Mouse (Mus musculus) lung, postnatal 10 days (tissue): ENCODE measurements at regions not wholly inside any gene's neighbourhood (a gene's known extent, or its start where the extent isn't known, plus 50 kb on each side); places are given as distances from the start of the nearest gene placed in this dataset.
A peak's percentile ranks its signal among the peaks of the same experiment; 100 is the strongest.

Experiments
- DNase-seq: peaks from one replicate; pipeline ENCODE4 v3.0.0; 2021

DNA sequence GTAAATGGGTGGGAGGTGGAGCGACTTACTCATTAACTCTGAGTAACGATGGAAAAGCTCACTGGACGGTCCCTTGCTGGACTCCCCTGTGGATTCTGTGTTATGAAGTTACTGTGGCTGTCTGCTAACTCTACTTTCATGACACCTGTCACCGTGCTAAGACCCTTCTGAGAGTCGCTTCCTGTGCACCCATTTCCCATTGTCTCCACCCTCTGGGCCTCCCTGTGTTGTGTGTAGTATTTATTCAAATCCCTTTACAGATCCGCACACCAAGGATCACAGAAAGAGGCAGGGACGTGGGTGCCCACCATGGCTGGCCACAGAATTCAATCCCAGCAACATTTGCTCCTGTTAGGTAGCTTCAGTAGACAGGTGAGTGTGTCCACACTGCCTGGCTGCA lies 357.1 kb upstream of the 3110018I06Rik start:
- no peak for DNase-seq

DNA sequence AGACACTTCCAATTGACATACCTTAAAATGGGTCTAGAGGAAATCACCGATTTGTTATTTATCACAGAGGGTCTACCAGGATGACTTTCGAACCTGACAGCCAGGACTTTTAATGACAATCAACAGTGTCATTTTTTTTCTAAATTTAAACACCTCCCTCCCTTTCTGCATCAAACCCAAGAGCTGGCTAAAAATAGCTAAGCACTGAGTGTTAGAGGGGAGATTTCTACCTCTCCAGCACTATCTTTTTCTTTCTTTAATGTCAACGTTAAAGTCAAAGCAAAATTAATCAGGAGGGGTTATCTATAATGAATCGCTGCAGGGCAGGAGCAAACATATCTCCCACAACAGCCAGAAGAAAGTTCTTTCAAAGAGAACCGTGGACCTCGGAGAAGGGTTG lies 356.6 kb upstream of the 3110018I06Rik start:
- no peak for DNase-seq

DNA sequence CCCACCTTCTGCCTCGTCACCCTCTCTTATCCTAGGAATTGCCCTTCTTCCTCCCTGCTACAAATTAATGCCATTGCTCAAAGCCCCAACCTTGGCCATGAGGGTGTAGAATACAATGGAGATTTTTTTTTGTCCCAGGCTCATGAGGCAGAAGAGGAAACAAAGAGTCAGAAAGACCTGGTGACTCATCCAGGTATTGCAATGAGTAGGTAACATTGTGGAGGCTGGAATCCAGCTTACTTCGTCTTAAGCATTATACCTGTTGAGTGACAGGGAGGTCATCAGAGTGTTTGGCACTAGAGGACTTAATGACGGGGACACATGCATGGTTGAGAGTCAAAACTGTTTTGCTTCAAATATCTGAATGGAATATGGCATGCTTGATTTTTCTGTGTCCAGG lies 355.9 kb upstream of the 3110018I06Rik start:
- DNase-seq: no peak

DNA sequence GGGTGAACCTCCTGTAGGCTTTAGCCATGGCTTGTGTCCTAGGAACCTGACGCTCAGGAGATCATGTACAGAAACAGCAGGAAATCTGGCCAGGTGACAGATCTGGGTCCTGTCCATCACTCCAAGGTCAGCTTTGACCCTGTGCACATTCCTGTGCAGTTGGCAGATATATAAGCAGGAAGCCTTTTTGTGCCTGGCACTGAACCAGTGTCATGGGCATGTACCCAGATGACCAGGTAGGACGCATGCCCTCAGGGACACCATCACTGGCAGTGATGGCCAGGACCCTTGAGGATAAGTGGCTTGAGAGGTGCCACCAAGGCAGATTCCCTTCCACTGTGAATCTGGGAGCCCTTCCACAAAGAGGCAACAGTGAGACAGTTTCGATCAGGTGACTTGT lies 354.1 kb upstream of the 3110018I06Rik start:
- no peak for DNase-seq

DNA sequence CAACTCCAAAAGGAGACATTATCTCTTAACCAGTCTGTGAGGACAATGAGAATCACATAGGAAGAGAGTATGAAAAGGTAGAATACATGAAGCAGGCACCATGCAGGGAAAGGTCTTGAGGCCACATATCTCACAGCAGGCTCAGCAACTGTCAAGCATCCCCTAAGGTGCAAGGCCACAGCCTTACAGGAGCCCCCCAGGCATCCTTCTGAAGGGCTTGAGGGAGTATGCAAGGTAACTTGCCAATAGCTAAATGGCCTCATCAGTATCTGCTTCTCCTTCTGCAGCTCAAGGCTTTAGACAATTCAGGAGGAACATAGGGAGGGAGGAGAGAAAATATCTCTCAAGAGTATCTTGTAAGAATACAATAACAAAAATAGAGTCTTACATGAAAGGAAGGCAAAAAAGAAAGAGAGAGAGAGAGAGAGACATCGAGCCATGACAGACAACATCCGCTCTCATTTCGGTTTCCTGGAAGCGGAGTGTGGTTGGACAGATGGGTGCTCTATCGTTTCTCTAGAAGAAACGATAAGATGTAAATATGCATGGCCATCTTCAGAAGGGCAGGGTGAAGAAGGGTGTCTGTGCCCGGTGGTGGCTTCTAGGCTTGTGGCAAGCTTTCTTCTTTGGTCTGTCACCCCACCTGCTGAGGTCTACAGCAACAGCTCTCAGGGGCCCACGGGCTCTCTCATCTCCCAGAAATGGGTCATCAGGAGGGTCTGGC lies 349.6 kb upstream of the 3110018I06Rik start:
- DNase-seq: no peak

DNA sequence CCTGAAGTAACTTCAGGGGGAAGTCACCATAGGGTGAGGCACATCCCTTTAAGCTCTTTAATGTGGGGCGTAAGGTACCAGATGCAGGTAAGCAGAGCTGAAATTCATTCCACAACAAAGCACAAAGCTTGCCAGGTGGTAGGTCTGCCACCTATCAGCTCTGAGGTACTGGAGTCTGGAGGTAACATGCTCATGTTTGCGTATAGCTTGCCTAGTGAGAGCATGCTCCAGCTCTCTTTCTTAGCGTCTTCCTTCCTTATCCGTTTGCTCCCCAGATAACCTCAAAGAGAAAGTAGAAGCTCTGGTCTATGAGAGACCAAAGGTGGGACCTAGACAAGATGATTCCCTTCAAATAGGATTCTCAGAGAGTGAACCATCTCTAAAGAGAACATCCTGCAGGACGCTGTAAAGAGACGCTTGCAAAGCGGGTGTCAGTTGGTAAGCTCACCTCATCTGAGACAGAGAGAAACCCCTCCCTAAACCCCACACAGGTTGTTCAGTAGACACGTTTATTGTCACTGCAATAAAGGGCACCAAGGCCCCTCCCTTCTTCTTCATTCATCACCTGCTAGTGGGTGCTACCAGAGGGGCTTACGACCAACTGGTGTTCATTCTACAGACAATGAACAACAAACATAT lies 347.4 kb upstream of the 3110018I06Rik start:
- no peak for DNase-seq

DNA sequence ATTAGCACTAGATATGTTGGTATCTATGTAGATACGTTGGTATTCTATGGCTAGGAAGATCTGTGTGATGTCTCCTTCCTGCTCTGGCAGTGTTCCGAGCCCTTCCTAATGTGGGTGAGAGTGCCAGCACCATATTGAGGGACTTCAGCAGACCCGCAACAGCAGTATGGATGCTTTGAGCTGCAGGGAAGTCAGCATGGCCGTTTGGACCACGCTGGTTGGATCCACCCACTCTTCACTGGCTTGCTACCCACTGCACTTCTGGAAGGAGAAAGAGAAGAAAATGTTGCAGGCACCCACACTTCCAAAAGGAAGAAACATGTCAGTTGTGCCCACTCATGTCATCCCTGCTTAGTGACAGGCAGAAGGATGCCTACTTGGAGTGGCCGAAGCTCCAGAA lies 346.2 kb upstream of the 3110018I06Rik start:
- DNase-seq: no peak

DNA sequence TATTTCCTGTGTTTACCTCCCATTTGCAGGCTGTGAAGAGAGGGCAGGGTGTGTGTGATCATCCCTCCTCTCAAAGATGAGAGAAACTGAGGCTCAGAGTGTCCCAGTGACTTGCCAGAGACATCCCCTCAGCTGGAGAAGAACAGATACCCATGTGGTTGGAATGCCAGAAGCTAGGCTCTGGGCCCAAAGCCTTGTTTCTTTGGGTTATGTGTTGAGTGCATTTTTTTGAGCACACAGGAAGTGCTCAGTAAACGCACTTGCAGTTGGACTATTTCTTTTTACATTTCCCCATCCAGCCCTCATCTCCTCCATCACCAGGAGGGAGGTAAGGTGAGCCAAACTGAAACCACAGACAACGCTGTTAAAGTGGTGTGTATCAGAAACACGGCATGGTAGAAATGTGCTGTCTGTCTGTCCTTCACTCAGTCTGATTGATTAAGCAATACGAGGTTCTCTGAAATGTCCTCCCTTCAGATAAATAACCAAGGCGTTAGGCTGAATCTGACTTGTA lies 341.8 kb upstream of the 3110018I06Rik start:
- DNase-seq: no peak

DNA sequence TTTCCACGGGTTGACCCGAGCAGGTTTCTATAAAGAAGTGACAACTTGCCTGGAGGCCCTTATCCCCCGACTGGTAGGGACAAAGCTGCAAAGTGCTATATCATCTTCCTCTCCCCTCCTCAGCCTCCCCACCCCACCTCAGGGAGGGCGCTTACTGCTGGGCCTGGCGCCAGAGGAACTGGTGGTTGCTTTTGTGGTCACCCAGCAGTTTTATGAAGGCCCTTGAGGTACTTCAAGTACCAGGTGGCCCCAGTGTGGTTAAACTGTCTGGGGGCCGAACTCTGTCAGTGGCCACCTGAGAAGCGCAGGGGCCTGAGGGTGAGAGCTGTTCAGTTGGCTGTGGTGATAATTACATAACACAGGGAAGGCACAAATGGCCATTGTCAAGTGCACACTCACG lies 340.0 kb upstream of the 3110018I06Rik start:
- no peak for DNase-seq

DNA sequence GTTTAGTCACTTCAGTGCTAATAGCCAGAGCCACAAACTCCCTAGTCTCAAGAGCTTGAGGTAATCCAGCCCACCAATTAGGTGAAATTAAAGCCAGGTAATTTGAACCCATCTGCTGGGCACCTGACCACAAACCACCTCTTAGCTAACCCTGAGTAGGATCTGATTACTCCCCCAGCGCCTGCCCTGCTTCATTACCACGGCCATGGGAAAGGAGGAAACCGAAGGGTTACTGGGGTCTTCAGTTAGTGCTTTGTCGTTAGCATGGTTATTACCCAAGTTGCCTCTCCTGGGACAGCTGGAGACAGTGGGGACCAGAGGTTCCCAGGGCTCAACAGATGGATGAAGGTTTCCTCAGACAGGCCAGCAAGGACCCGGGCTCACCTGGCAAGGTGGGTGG lies 337.3 kb upstream of the 3110018I06Rik start:
- no peak for DNase-seq

DNA sequence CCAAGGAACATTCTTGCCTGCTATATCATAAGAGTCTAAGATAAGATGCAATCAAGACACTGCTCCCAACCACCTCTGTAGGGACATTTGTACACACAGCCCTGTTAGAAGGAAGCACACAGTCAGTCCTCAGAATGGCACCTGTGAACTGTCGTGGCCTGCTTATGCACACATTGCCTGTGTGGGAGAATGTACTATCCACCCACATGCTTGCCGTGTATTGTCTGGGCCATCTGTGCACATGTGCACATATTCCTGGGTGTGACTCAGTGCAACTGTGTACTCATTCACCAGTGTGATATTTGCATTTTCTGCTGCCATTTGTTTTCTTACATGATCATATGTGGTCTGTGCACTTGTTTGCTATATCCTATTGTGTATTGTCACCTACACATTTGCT lies 333.8 kb upstream of the 3110018I06Rik start:
- no peak for DNase-seq

DNA sequence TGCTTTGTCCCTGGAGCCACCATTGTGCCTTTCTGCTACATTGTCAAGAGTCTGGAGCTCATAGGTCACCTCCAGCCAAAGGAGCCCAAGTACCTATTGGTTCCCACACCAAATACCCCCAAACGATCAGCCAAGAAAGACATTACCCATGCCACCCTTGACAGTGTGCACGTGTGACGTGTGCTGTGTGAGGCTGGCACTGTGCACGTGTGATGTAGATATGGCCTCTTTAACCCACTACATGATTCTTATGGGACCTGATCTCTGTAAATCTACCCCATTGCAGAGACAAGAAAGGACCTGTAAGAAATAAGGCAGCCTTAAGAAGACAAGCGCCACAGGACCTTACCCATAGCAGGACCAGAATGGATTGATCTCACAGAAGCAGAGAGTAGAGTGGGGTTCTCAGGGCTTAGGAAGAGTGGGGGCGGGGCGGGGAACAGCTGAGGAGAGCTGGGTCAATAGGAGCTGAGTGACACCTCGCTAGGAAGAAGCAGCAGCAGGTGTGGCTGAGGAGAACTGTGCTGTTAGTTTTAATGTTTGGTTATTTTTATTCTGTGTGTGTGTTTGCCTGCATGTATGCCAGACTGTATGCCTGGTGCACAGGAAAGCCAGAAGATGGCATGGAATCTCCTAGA lies 331.5 kb upstream of the 3110018I06Rik start:
- no peak for DNase-seq

DNA sequence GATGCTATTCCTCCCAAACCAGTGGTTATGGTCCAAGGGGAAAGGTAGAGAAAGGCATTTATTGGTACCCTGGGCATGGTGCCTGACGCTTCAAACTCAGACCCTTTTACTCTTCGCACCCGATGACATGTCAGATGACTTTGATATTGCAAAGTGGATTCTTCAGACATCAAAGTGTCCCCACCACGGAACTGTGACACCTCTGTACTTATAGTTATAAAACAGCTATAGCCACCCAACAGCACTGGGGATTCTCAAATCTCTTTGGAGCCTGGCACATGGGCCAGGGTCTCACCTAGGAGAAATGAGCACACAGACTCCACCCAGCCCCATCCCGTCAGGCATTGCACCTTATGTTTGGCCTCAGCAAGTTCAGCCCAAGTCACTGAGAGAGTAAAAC lies 329.3 kb upstream of the 3110018I06Rik start:
- DNase-seq: no peak

DNA sequence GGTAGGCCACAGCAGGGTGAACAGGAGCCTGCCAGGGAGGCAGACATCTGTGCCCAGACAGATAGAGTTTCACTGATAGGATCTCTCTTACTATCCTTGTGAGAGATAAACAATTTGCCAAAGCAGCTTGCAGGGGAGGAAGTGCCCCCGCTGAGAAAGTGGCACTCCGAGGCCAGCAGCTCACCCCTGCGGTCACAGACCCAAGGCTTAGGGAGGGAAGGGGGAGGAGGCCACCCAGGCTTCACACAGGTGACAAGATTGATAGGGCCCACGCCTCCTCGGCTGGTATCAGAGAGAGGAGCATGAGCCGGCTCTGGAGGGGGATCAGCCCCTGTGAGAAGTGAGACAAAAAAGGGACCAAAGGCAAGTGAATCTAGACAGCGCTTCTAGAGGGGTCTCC lies 328.3 kb upstream of the 3110018I06Rik start:
- DNase-seq: peak; percentile 6

DNA sequence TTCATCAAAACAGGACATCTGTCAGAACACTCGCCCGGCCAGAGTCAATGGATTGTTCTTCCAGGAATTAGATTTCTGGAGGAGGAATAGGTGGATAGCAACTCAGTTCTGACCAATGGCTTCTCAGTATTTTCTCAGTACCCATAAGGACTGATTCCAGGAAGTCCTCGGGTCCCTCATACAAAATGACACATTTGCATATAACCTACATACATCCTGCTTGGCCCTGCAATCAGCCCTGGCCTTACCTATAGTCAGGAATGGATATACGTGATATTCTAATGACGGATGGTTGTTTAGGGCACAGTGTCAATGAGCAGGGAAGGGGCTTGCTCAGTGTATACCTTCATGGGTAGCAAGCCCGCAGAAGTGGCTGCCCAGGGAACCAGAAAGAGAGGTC lies 327.8 kb upstream of the 3110018I06Rik start:
- DNase-seq: no peak

DNA sequence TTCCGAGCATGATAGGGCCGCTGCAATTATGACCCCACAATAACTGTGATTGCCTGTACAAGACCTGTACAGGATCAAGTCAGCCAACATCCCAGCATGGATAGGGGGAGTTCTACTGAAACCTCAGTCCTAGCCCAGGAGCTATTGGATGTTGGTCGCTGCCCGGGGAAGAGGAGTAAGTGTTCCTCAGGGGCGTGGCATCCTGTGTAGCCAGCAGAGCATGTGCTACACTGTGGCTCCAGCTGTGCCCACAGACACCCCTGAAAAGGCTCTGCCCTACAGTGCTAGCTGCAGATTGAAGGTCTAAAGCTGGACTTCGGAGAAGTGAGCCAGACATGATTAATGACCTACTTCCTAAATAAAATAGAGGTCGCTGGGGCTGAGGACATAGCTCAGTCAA lies 317.5 kb upstream of the 3110018I06Rik start:
- DNase-seq: no peak

DNA sequence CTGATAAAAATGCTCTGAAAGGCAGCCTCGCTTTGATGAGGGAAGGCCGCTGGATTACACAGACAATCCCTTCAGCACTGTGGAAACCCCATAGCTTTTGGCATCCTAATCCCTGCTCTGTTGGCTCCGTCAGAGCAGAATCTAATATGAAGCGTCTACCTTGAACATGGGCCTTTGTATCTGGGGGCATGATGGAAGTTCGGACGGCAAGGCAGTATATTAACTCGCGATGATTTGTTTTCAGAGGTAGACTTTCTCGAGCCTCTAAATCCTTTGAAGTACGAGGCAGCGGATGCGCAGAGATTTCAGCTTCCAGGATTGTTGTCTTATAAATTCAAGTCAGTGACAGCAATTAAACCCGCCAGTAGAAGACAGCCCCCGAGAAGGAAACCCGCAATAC lies 316.8 kb upstream of the 3110018I06Rik start:
- no peak for DNase-seq

DNA sequence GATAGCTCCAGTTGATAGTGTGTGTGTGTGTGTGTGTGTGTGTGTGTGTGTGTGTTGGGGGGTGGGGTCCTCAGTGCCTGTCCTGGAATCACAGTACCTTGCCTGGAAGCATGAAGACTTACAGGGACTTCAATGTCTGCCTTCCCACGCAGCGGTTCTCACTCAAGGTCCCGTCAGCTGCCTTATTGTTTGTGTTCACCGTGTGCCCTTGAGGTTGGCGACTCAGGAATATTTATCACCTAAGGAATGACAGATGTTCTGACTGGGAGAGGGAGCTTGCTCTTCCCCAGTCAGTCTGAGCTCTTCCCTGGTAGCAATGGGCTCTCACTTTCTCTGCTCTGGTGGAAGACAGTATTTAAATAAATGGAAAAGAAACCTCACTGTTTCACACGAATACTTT lies 309.8 kb upstream of the 3110018I06Rik start:
- no peak for DNase-seq

DNA sequence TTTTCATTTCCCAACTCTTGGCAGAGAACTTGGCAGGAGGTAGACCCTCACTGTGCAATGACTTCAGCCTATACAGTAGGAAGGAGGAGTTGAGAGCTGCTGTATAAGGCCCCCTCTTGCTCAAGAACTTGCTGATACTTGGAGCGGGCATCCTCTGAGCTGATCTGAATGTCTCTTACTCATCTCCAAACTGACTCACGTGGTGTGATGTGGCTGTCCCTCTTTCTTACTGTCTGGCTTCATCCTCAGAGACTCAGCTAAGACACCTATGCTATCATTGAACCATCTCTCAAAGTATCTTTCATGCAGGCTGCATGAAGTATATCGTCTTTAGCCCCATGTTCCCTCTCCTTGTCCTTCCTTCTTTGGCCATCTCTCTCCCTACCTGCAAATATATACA lies 307.9 kb upstream of the 3110018I06Rik start:
- DNase-seq: no peak

DNA sequence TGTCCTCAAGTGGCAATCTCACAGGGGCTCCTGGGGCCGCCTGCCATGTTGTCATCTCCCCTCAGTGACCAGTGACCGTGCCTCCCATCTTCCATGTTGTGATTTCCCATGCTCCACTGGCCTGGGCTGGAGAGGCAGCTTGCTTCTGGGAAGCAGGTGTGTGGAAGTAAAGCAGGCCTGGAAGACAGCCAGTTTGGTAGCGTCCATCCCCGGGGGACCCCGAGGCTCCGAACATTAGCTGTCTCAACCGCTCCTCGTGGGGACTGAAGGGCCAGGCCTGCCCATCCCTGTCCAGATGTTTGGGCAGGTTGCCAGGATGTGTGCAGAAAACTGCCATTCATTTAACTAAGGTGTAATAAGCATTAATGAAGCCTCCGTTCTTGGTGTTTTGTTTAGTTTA lies 307.1 kb upstream of the 3110018I06Rik start:
- DNase-seq: no peak

DNA sequence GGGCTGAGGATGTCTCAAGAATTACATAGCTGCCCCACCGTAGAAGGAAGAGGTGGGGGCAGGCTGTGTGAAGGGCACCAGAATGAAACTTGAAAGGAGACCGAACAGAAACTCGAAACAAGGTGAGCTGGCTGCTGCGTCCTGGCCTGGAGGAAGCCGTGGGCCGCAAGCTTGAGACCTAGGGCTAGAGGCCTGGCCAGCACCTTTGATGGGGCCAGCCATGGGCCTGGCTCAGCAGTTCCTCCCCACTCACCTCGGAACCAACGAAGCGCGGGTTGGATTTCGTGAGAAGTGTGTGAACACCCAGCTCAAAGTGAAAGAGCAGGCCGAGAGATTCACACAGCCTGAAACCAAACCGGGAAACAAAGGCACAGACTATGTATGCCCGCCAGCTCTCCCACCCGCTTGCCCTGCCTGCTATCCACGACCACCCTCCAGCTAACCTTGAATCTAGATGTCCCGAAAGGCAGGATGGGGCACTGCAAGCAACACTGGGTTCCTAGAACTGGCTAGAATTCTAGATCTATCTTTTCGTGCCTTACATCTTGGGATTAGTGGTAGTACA lies 306.3 kb upstream of the 3110018I06Rik start:
- DNase-seq: no peak

DNA sequence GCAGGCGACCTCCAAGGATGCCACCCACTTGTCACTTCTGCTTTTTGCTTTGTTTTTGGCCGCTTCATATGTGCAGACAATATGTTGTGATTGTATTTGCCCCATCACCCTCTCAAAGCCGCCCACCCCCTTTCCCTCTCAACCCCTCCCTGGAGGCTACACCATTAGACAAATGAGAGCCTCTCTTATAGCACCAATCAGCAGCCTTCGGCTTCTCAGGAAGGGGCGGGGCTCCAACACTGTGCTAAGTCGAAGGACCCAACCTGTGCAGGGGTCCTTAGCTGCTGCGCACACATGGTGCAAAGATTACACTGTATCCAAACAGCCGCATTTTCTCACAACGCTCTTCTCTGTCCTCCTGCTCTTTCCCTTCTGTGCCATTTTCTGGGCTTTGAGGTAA lies 305.1 kb upstream of the 3110018I06Rik start:
- no peak for DNase-seq

DNA sequence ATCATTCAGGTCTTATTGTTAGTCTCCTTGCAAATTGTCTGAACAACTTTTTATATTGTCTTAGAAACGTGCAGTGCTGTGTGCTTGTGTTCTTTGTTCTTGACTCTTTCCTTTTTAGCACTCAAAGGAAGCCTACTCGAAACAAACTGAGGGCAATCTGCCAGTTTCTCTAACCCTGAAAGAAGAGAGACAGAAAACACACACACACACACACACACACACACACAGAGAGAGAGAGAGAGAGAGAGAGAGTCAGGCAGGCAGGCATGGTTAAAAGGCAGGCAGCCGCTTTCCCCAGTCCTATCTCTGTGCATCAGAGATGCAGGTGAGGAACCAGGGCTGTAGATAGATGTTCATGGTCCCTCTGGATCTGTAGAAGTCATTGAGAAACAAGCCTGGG lies 304.0 kb upstream of the 3110018I06Rik start:
- no peak for DNase-seq

DNA sequence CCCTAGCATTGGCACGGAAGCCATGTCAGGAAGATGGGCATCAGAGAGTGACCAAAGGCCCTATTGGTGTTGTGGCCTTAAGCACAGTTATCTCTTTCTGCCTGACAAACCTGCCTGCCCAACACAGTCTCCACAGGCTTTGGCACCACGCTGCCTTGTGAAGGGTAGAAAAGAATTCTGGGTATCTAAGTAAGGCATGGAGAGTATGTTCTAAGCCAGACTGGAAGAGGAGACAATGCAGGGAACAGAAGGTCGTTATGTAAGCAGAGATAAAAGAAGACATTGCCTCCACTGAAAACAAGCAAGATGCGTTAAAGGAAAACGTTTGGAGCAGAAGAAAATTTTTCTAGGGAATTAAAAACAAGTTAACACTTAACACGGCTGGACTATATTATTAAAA lies 302.1 kb upstream of the 3110018I06Rik start:
- DNase-seq: no peak
